Mouse (Mus musculus): ENCODE data around the gene Egfl6. TPM values are rescaled to one million over a fixed set of nuclear protein-coding genes. Genes with fewer than 3 reads are reported as not detected.

Gene Egfl6
- polyA plus RNA-seq (2017; shearing (Covaris generic)), result under 1 TPM; 0.06 to 0.34 TPM

GRCm38 (mm10) chrX:166584947-166585824, at the start of gene Egfl6:
Egfl6 (minus strand) TSS chrX:166585720.

GRCm38 (mm10) chrX:166518345-166518744, 67.2 kb downstream of the Egfl6 start, which contains the start of gene Tceanc:
Tceanc (minus strand) TSS chrX:166518567.

GRCm38 (mm10) chrX:166479365-166479983, 106.0 kb downstream of the Egfl6 start, which contains the start of gene Rab9:
Rab9 (minus strand) TSS chrX:166479867.

Other genes with a start within 250 kb of the Egfl6 start
- gene Trappc2, start 145.1 kb downstream of the Egfl6 start, polyA plus RNA-seq (2017; shearing (Covaris generic)), result 10 to 100 TPM; 22.4 to 39.4 TPM
- gene Ofd1, start 145.0 kb downstream of the Egfl6 start, polyA plus RNA-seq (2017; shearing (Covaris generic)), result 10 to 100 TPM in 1 of 2 experiments, 1 to 10 TPM in 1; 9.5 to 11.2 TPM
- gene Rab9, start 105.9 kb downstream of the Egfl6 start, polyA plus RNA-seq (2017; shearing (Covaris generic)), result 10 to 100 TPM; 28.0 to 37.2 TPM
- gene Tceanc, start 67.2 kb downstream of the Egfl6 start, polyA plus RNA-seq (2017; shearing (Covaris generic)), result 1 to 10 TPM; 5.2 to 7.3 TPM